Mouse (Mus musculus) bone marrow, adult 2 months (tissue): ENCODE measurements around the gene Mis18bp1. TPM values are rescaled to one million over a fixed set of nuclear protein-coding genes. Genes with fewer than 3 reads are reported as not detected.
"Not testable (repeated sequence)": the region's sequence is repeated elsewhere in the genome, so short reads cannot be mapped to it uniquely, and the experiment has no call there.

ENCODE experiments used
- H3K27ac ChIP-seq: fragments of 200-500 bp; 2 replicates; pipeline ENCODE4 v1.5.1; 2012; ENCODE audit warnings: low read depth, mild to moderate bottlenecking, control low read depth, inconsistent platforms, low read length; ENCODE audit not compliant: control insufficient read depth, poor library complexity, insufficient read depth
- H3K4me1 ChIP-seq: fragments of 200-500 bp; 2 replicates; pipeline ENCODE4 v1.6.1; 2011; ENCODE audit warnings: low read length; ENCODE audit not compliant: control insufficient read depth, insufficient read depth
- H3K4me3 ChIP-seq: fragments of 200-500 bp; replicated peaks from 2 replicates; pipeline ENCODE3; 2011; ENCODE audit warnings: mild to moderate bottlenecking, low read depth, low read length, control low read depth; ENCODE audit not compliant: control insufficient read depth
- CTCF ChIP-seq: fragments of 200-500 bp; IDR thresholded peaks from 2 replicates; pipeline ENCODE4 v1.5.1; 2011; ENCODE audit warnings: low read length, control low read depth; ENCODE audit not compliant: control insufficient read depth, insufficient read depth
- POLR2A ChIP-seq: fragments of 200-500 bp; IDR thresholded peaks from 2 replicates; pipeline ENCODE4 v1.6.1; 2011; ENCODE audit warnings: low read depth, mild to moderate bottlenecking, control low read depth, low read length, borderline replicate concordance; ENCODE audit not compliant: control insufficient read depth
- WGBS: fragments of 180-500 bp; shearing (Covaris S2); methylation state at CpG from one replicate; pipeline ENCODE4 v1.1.7; 2018; 5-methylcytosine and 5-hydroxymethylcytosine counted together
- polyA plus RNA-seq: library from polyadenylated mRNA; stranded (reverse); fragments of >200 nt; gene quantifications from 2 replicates; pipeline ENCODE4 v1.2.4, GENCODE M21; 2011; ENCODE audit warnings: low replicate concordance; ENCODE audit not compliant: missing spikeins, insufficient read depth, insufficient read length

The Mis18bp1 gene
- polyA plus RNA-seq, 1 experiment = 28.5 TPM

DNA sequence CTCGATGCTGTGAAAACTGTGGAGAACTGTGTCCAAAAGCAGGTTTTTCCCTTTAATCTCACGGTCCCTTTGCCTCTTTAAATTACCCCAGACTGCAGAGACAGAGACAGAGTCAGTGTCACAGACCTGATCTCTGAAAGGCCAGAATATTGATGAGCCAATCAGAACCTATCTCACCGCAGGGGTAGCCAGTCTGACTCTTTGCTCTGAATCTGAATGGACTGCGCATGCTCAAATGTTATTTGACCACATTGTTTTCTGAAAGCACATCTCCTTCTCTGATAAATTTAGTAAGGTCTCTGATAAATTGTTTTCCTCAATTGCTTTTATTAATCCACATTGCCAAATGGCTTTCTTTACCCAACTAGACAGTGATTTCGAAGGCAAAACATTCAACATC lies 53.0 kb downstream of the Mis18bp1 start:
- Histone ChIP-seq H3K27ac (no peak overlapping the region), H3K4me1 (no peaks in the 10 kb centered on the region), H3K4me3 (no peak overlapping the region)
- TF ChIP-seq CTCF (no peak), POLR2A (no peak)
- 91% methylated on average over 5 of the region's 5 CpGs for WGBS

- Histone ChIP-seq H3K27ac (no peak overlapping the region), H3K4me3 (no peak overlapping the region), H3K4me1 (no peaks in the 10 kb centered on the region)
- TF ChIP-seq CTCF = no peak
- no peak for TF ChIP-seq POLR2A
- WGBS = 87% methylated on average over 7 of the region's 7 CpGs
These were observed 53.4 kb downstream of the Mis18bp1 start for GRCm38 (mm10) chr12:65118968-65119367.

DNA sequence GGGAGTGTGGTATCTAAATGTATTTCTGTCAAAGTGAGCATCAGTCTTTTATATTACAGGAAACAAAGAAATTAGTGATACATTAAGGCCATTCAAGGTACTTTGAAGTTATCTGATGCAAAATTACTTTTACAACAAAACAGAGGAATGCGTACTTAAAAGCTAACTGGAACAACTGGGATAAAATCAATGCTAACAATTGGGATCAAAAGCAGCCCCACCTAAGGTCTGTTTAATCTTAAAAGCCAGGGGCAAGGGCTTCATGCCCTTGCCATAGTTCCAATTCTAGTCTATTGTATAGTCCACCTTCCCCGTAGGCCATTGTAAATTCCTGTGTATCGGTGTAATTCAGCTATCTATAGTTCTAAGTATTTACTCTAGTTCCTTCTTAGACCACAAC lies 57.4 kb downstream of the Mis18bp1 start:
- H3K4me1 ChIP-seq, H3K27ac ChIP-seq, H3K4me3 ChIP-seq: not testable (repeated sequence)
- 86% methylated on average over 3 of the region's 3 CpGs for WGBS

DNA sequence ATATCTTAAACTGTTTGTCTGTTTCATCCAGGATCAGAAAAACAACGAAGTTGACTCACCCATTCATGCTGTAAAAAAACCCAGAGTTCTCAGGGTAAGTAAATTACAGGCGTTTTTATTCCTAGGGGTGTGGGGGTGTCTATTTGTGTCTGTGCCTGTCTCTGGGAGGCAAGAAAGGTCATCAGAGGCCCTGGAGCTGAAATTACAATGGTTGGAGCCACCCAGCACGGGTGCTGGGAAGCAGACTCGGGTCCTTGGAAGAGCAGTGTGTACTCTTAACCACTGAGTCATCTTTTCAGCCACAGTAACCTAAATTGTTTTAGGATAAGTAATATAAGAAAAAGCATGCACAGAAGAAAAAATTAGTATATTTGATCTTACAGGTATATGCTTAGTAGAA lies 58.5 kb downstream of the Mis18bp1 start:
- 86% methylated on average over 4 of the region's 4 CpGs for WGBS
- Histone ChIP-seq H3K4me3 (no peak overlapping the region), H3K27ac (no peak overlapping the region), H3K4me1 (no peaks in the 10 kb centered on the region)
- no peak for TF ChIP-seq CTCF
- TF ChIP-seq POLR2A = no peak

- H3K4me1 ChIP-seq = no peaks in the 10 kb centered on the region
- 89% methylated on average over 1 of the region's 1 CpGs for WGBS
- no peak overlapping the region for H3K4me3 ChIP-seq
- TF ChIP-seq POLR2A (no peak), CTCF (no peak)
- no peak overlapping the region for H3K27ac ChIP-seq
These were observed 59.6 kb downstream of the Mis18bp1 start for GRCm38 (mm10) chr12:65112811-65113210.

GRCm38 (mm10) chr12:65111503-65111902 lies 60.9 kb downstream of the Mis18bp1 start:
- H3K4me1 ChIP-seq = no peaks in the 10 kb centered on the region
- H3K4me3 ChIP-seq = no peak overlapping the region
- 43% methylated on average over 3 of the region's 3 CpGs for WGBS
- no peak overlapping the region for H3K27ac ChIP-seq
- TF ChIP-seq POLR2A (no peak), CTCF (no peak)

DNA sequence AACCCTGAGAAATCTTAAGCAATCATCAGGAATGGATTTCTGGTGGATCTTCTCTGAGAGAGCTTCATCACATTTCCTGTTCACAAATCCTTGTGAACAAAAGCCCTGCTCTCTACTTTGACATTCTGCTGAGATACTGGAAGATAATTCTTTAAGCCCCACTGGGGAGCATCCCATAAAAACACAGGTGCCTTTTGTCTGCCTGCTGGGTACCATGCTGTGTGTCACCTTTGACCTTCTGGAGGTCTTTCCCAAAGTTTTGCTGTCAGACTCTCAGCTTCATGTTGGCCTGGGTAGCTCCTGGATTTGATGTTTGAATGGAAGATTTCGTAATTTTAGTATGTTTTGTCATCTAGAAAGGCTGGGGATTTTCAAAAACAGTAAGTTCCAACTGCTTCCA lies 63.7 kb downstream of the Mis18bp1 start:
- no peaks in the 10 kb centered on the region for H3K4me1 ChIP-seq
- no peak overlapping the region for H3K27ac ChIP-seq
- WGBS = 74% methylated on average over 1 of the region's 1 CpGs
- TF ChIP-seq CTCF = no peak
- no peak for TF ChIP-seq POLR2A
- no peak overlapping the region for H3K4me3 ChIP-seq

Other genes with a start within 250 kb of the Mis18bp1 start
- 2.5 and 3.9 TPM in 2 replicates for gene Klhl28, start 207.1 kb downstream of the Mis18bp1 start, polyA plus RNA-seq
- gene Togaram1, start 206.8 kb downstream of the Mis18bp1 start, polyA plus RNA-seq = 7.0 and 7.1 TPM in 2 replicates
- 15.9 and 22.2 TPM in 2 replicates for gene Prpf39, start 136.3 kb downstream of the Mis18bp1 start, polyA plus RNA-seq
- 41.2 and 73.8 TPM in 2 replicates for gene Fkbp3, start 98.6 kb downstream of the Mis18bp1 start, polyA plus RNA-seq
- gene Fancm, start 97.0 kb downstream of the Mis18bp1 start, polyA plus RNA-seq = 2.7 and 5.1 TPM in 2 replicates
- gene Wdr20rt, start 52.9 kb upstream of the Mis18bp1 start, polyA plus RNA-seq = 2.0 TPM in 1 of 2 replicates, not detected in the other